1 mouse cellular context compared by ENCODE assay signal in the genomic region with DNA sequence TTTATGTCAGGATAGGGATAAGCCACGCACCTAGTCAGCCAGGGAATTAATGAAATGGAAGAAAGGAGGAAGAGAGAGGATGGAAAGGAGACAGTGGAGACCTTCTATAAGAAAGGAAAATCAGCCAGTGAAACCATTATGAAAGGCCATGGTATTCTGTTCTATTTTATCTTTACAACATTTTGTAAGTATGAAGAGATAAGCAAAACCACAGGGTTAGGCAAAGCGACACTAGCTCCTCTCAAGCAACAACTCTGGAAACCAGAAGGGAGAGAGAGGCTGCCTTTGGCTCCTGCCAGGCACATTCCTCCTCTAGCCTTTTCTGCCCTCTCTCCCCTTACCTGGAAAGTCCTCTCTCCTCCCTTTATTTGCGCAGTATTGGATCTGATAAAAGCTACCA.
TF ChIP-seq lines count a peak whose summit lies in the region.

No protein-coding gene starts in this region.

TF ChIP-seq in MEL, 35 proteins besides CTCF, POLR2A, EP300 and RAD21:
- TF ChIP-seq ZMIZ1 (IDR thresholded peaks at IDR 0.05; ENCODE audit: low read depth, low read length) (no peak), MAZ (IDR thresholded peaks at IDR 0.05; ENCODE audit: low read depth, low read length) (no peak), POLR2AphosphoS5 (IDR thresholded peaks at IDR 0.05; ENCODE audit: borderline replicate concordance, low read depth, low read length) (no peak), TAL1 (IDR thresholded peaks at IDR 0.05; ENCODE audit: low read length) (no peak), MYC (IDR thresholded peaks at IDR 0.05; ENCODE audit: low read depth, low read length) (0 out of 2 replicates have a peak, but pooled peaks have one; percentile 19), ELF1 (IDR thresholded peaks at IDR 0.05; ENCODE audit: low read depth, low read length) (no peak), MYB (IDR thresholded peaks at IDR 0.05; ENCODE audit: low read depth, low read length) (no peak), CHD2 (IDR thresholded peaks at IDR 0.05; ENCODE audit: low read length) (no peak; the same call in 1 of the 2 replicates), NELFE (IDR thresholded peaks at IDR 0.05; ENCODE audit: low read depth, low read length) (no peak), ZKSCAN1 (IDR thresholded peaks at IDR 0.05; ENCODE audit: low read depth, low read length) (no peak), ZNF384 (IDR thresholded peaks at IDR 0.05; ENCODE audit: low read depth, low read length) (no peak), KAT2A (conservative IDR thresholded peaks at IDR 0.05; ENCODE audit: low read depth, low read length) (no peak), SMC3 (IDR thresholded peaks at IDR 0.05; ENCODE audit: low read depth, low read length) (no peak), SIN3A (IDR thresholded peaks at IDR 0.05; ENCODE audit: low read length) (peak; percentile 66), POLR2AphosphoS2 (IDR thresholded peaks at IDR 0.05; ENCODE audit: low read length) (no peak), TBP (IDR thresholded peaks at IDR 0.05; ENCODE audit: low read depth, low read length) (peak; percentile 46; the same call in 1 of the 2 replicates), JUND (IDR thresholded peaks at IDR 0.05; ENCODE audit: low read depth, low read length) (no peak), GABPA (IDR thresholded peaks at IDR 0.05; ENCODE audit: low read depth, low read length) (no peak), NRF1 (IDR thresholded peaks at IDR 0.05; ENCODE audit: insufficient read depth, low read depth, low read length, poor library complexity, severe bottlenecking) (no peak), E2F4 (IDR thresholded peaks at IDR 0.05; ENCODE audit: borderline replicate concordance, low read depth, low read length) (no peak), GATA1 (IDR thresholded peaks at IDR 0.05; ENCODE audit: low read depth, low read length) (peak; percentile 89), UBTF (IDR thresholded peaks at IDR 0.05; ENCODE audit: borderline replicate concordance, insufficient read depth, low read depth, low read length) (no peak), USF1 (IDR thresholded peaks at IDR 0.05; ENCODE audit: low read depth, low read length) (no peak), HCFC1 (IDR thresholded peaks at IDR 0.05; ENCODE audit: low read depth, low read length) (0 out of 2 replicates have a peak, but pooled peaks have one; percentile 22), RCOR1 (IDR thresholded peaks at IDR 0.05; ENCODE audit: low read depth, low read length) (peak; percentile 66; the same call in 1 of the 2 replicates), USF2 (IDR thresholded peaks at IDR 0.05; ENCODE audit: borderline replicate concordance in 1 of 2, insufficient read depth in 1 of 2, low read depth in 1 of 2, low read length in 2 of 2) (no peak), ETS1 (IDR thresholded peaks at IDR 0.05; ENCODE audit: low read depth, low read length) (peak; percentile 67), MXI1 (IDR thresholded peaks at IDR 0.05; ENCODE audit: low read depth, low read length) (no peak), MEF2A (IDR thresholded peaks at IDR 0.05; ENCODE audit: extremely low read depth, insufficient replicate concordance, low read depth, low read length, poor library complexity, severe bottlenecking) (no peak), BHLHE40 (IDR thresholded peaks at IDR 0.05; ENCODE audit: borderline replicate concordance, low read depth, low read length) (peak; percentile 34; the same call in 1 of the 2 replicates), MAX (IDR thresholded peaks at IDR 0.05; ENCODE audit: low read length) (no peak), ZC3H11A (IDR thresholded peaks at IDR 0.05; ENCODE audit: low read depth, low read length) (no peak), CHD1 (IDR thresholded peaks at IDR 0.05; ENCODE audit: low read depth, low read length) (no peak), TCF12 (IDR thresholded peaks at IDR 0.05; ENCODE audit: low read depth, low read length) (peak; percentile 74), MAFK (IDR thresholded peaks at IDR 0.05; ENCODE audit: borderline replicate concordance, low read depth, low read length) (0 out of 2 replicates have a peak, but pooled peaks have one; percentile 13)
